Mouse (Mus musculus) liver, adult 2 months (tissue): ENCODE data around the gene Pitpnm1.

ENCODE experiments used
- CTCF ChIP-seq: fragments of 200-500 bp; IDR thresholded peaks from 2 replicates; pipeline ENCODE4 v1.5.1; 2011; ENCODE audit warnings: low read depth, low read length, control low read depth
- POLR2A ChIP-seq: fragments of 200-500 bp; IDR thresholded peaks from 2 replicates; pipeline ENCODE4 v1.6.1; 2011; ENCODE audit warnings: low read length, control low read depth; ENCODE audit not compliant: insufficient read depth; ENCODE audit errors: extremely low read depth

DNA sequence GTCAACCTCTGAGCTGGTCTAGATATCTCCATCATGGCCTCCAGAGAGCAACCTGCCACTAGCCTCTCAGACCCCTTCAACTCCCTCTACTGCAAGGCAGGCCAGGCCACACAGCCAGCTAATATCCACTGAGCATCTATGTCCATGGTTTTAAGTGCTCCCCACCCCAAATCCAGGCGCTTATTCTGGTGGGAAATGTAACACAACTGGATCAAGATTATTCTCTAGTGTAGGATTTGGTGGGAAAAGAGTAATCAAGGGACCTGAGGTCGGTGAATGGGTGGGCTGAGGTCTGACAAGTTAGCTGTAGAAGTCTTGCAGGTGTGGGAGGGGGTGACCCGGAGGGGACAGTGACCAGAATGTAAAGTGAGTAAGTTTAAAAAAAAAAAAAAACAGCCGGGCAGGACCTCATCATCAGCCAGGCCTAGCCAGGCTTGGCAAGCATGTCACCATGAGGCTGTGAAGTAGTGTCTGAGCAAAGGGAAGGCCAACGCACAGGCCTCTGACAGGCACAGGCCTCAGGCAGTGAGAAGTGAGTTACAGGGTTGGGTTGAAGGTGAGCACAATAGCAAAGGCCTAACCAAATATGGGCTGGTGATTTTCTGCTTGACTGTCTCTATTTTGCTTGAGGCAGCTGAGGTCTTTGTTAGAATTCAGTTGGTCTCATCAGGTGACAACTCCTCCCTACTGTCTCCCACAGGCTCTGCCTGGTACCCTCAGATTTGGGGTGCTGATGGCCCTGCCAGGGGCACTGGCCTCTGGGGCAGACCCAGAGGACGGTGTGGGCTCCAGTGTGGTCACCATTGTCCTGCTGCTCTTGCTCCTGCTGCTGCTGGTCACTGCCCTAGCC lies 55.6 kb downstream of the Pitpnm1 start:
- TF ChIP-seq CTCF (no peak), POLR2A (no peak)
